Mouse (Mus musculus) small intestine, adult 2 months (tissue): ENCODE data around the gene Lipe. TPM values are rescaled to one million over a fixed set of nuclear protein-coding genes. Genes with fewer than 3 reads are reported as not detected.

ENCODE experiments used
- H3K27ac ChIP-seq: fragments of 200-500 bp; 2 replicates; pipeline ENCODE4 v1.5.1; 2012; ENCODE audit warnings: low read depth, low read length, control low read depth, inconsistent platforms; ENCODE audit not compliant: insufficient read depth
- H3K27me3 ChIP-seq: fragments of 200-500 bp; 2 replicates; pipeline ENCODE4 v1.6.1; 2012; ENCODE audit warnings: mild to moderate bottlenecking, moderate library complexity, low read length, inconsistent platforms; ENCODE audit not compliant: control insufficient read depth, insufficient read depth
- H3K36me3 ChIP-seq: fragments of 200-500 bp; 2 replicates; pipeline ENCODE4 v1.6.1; 2012; ENCODE audit warnings: mild to moderate bottlenecking, low read length, control low read depth, inconsistent platforms; ENCODE audit not compliant: control insufficient read depth, insufficient read depth
- H3K4me1 ChIP-seq: fragments of 200-500 bp; 2 replicates; pipeline ENCODE4 v1.6.1; 2012; ENCODE audit warnings: low read length, inconsistent platforms, mixed read lengths; ENCODE audit not compliant: control insufficient read depth, insufficient read depth, insufficient read length
- H3K4me3 ChIP-seq: fragments of 200-500 bp; 2 replicates; pipeline ENCODE4 v1.5.1; 2012; ENCODE audit warnings: low read depth, mild to moderate bottlenecking, control low read depth, inconsistent platforms, low read length, moderate library complexity
- CTCF ChIP-seq: fragments of 200-500 bp; IDR thresholded peaks from 2 replicates; pipeline ENCODE4 v1.5.1; 2012; ENCODE audit warnings: low read depth, mild to moderate bottlenecking, control low read depth, inconsistent platforms, low read length, moderate library complexity, mixed read lengths; ENCODE audit not compliant: insufficient replicate concordance, insufficient read length; ENCODE audit errors: extremely low read depth
- POLR2A ChIP-seq: fragments of 200-500 bp; IDR thresholded peaks from 2 replicates; pipeline ENCODE4 v1.6.1; 2012; ENCODE audit warnings: low read depth, mild to moderate bottlenecking, control low read depth, inconsistent platforms, low read length, moderate library complexity
- WGBS: fragments of 180-500 bp; shearing (Covaris S2); methylation state at CpG from one replicate; pipeline ENCODE4 v1.1.7; 2018; 5-methylcytosine and 5-hydroxymethylcytosine counted together
- polyA plus RNA-seq: library from polyadenylated mRNA; depleted of rRNA; stranded (reverse); fragments of >200 nt; gene quantifications from 2 replicates; pipeline ENCODE4 v1.2.3, GENCODE M21; 2012; rRNA removed

The Lipe gene
- 56.9 and 186 TPM in 2 replicates for polyA plus RNA-seq

- WGBS: 100% methylated on average over 1 of the region's 1 CpGs
- TF ChIP-seq CTCF (no peak), POLR2A (no peak)
These were observed at the start of gene Lipe for GRCm38 (mm10) chr7:25398610-25399009. Gene Lipe (minus strand): TSS chr7:25398710.

GRCm38 (mm10) chr7:25440816-25441153 lies 42.3 kb upstream of the Lipe start:
- WGBS: 61% methylated on average over 6 of the region's 6 CpGs
- H3K36me3 ChIP-seq: no peaks in the 10 kb centered on the region
- TF ChIP-seq POLR2A: no peak
- TF ChIP-seq CTCF: no peak
- H3K4me3 ChIP-seq: no peak overlapping the region
- peak overlapping the region; percentile 73 for H3K27ac ChIP-seq
- peaks cover 32% of the 10 kb centered on the region; the same call in 1 of the 2 replicates for H3K4me1 ChIP-seq
- H3K27me3 ChIP-seq: no peaks in the 10 kb centered on the region

More at GRCm38 (mm10) chr7:25398610-25399009, at the start of gene Lipe:
- Histone ChIP-seq H3K27ac (no peak within 1 kb of the TSS), H3K36me3 (no peaks in the 10 kb centered on the region), H3K27me3 (no peaks in the 10 kb centered on the region), H3K4me3 (no peak within 1 kb of the TSS), H3K4me1 (peaks cover 9% of the 10 kb centered on the region)

- H3K36me3 ChIP-seq: no peaks in the 10 kb centered on the region
- WGBS: 27% methylated on average over 9 of the region's 9 CpGs
- TF ChIP-seq POLR2A: no peak
- no peak for TF ChIP-seq CTCF
- peak overlapping the region; percentile 73 for H3K27ac ChIP-seq
- no peak overlapping the region for H3K4me3 ChIP-seq
- H3K4me1 ChIP-seq: peaks cover 37% of the 10 kb centered on the region; the same call in 1 of the 2 replicates
- H3K27me3 ChIP-seq: no peaks in the 10 kb centered on the region
These were observed 41.7 kb upstream of the Lipe start for GRCm38 (mm10) chr7:25439978-25440815.

GRCm38 (mm10) chr7:25439124-25439822 lies 40.8 kb upstream of the Lipe start:
- no peak overlapping the region for H3K4me3 ChIP-seq
- H3K27me3 ChIP-seq: no peaks in the 10 kb centered on the region
- TF ChIP-seq POLR2A (no peak), CTCF (no peak)
- peak overlapping the region; percentile 73 for H3K27ac ChIP-seq
- WGBS: 22% methylated on average over 8 of the region's 8 CpGs
- H3K4me1 ChIP-seq: peaks cover 45% of the 10 kb centered on the region
- H3K36me3 ChIP-seq: no peaks in the 10 kb centered on the region

GRCm38 (mm10) chr7:25436704-25437103 lies 38.2 kb upstream of the Lipe start:
- Histone ChIP-seq H3K36me3 (no peaks in the 10 kb centered on the region), H3K4me3 (no peak overlapping the region), H3K27ac (peak overlapping the region; percentile 80), H3K4me1 (peaks cover 64% of the 10 kb centered on the region), H3K27me3 (no peaks in the 10 kb centered on the region)
- TF ChIP-seq CTCF (no peak), POLR2A (no peak)
- WGBS: 39% methylated on average over 2 of the region's 2 CpGs

- Histone ChIP-seq H3K4me1 (peaks cover 67% of the 10 kb centered on the region), H3K36me3 (no peaks in the 10 kb centered on the region), H3K4me3 (no peak overlapping the region), H3K27me3 (no peaks in the 10 kb centered on the region), H3K27ac (peak overlapping the region; percentile 80)
- WGBS: 59% methylated on average over 6 of the region's 6 CpGs
- TF ChIP-seq CTCF (no peak), POLR2A (no peak)
These were observed 37.7 kb upstream of the Lipe start for GRCm38 (mm10) chr7:25436226-25436625.

GRCm38 (mm10) chr7:25435546-25435851 lies 37.0 kb upstream of the Lipe start:
- WGBS: 68% methylated on average over 2 of the region's 2 CpGs
- Histone ChIP-seq H3K4me3 (no peak overlapping the region), H3K27ac (peak overlapping the region; percentile 80), H3K4me1 (peaks cover 68% of the 10 kb centered on the region), H3K27me3 (no peaks in the 10 kb centered on the region), H3K36me3 (no peaks in the 10 kb centered on the region)
- TF ChIP-seq CTCF (no peak), POLR2A (no peak)
